Mouse (Mus musculus) liver, adult 2 months (tissue): ENCODE results near the gene Ptf1a. TPM values are rescaled to one million over a fixed set of nuclear protein-coding genes. Genes with fewer than 3 reads are reported as not detected.
A peak's percentile ranks its signal among the peaks of the same experiment; 100 is the strongest.

Experiments used
- DNase-seq: peaks from one replicate; pipeline ENCODE4 v3.0.0-alpha.2; 2011; ENCODE audit warnings: low read depth, low spot score; ENCODE audit errors: extremely low read depth
- H3K27ac ChIP-seq: fragments of 200-500 bp; replicated peaks from 2 replicates; pipeline ENCODE4 v1.5.1; 2012; ENCODE audit warnings: low read depth, mild to moderate bottlenecking, control low read depth, inconsistent platforms, low read length; ENCODE audit not compliant: insufficient read depth
- H3K27me3 ChIP-seq: fragments of 200-500 bp; 2 replicates; pipeline ENCODE4 v1.6.1; 2012; ENCODE audit warnings: mild to moderate bottlenecking, moderate library complexity, low read length, inconsistent platforms; ENCODE audit not compliant: control insufficient read depth, insufficient read depth
- H3K36me3 ChIP-seq: fragments of 200-500 bp; 2 replicates; pipeline ENCODE4 v1.6.1; 2012; ENCODE audit warnings: low read length, inconsistent platforms; ENCODE audit not compliant: control insufficient read depth, insufficient read depth
- H3K4me1 ChIP-seq: fragments of 200-500 bp; 2 replicates; pipeline ENCODE4 v1.6.1; 2011; ENCODE audit warnings: low read length; ENCODE audit not compliant: control insufficient read depth, insufficient read depth
- H3K4me3 ChIP-seq: fragments of 200-500 bp; 2 replicates; pipeline ENCODE4 v1.5.1; 2011; ENCODE audit warnings: low read depth, mild to moderate bottlenecking, control low read depth, low read length, moderate library complexity; ENCODE audit not compliant: insufficient read depth
- H3K79me2 ChIP-seq: fragments of 200-500 bp; 2 replicates; pipeline ENCODE4 v1.6.1; 2012; ENCODE audit warnings: inconsistent platforms, mild to moderate bottlenecking, low read length, moderate library complexity; ENCODE audit not compliant: control insufficient read depth, insufficient read depth
- H3K9ac ChIP-seq: fragments of 200-500 bp; 2 replicates; pipeline ENCODE4 v1.6.1; 2012; ENCODE audit warnings: low read depth, mild to moderate bottlenecking, control low read depth, inconsistent platforms, low read length
- CTCF ChIP-seq: fragments of 200-500 bp; IDR thresholded peaks from 2 replicates; pipeline ENCODE4 v1.5.1; 2011; ENCODE audit warnings: low read depth, low read length, control low read depth
- POLR2A ChIP-seq: fragments of 200-500 bp; IDR thresholded peaks from 2 replicates; pipeline ENCODE4 v1.6.1; 2011; ENCODE audit warnings: low read length, control low read depth; ENCODE audit not compliant: insufficient read depth; ENCODE audit errors: extremely low read depth
- WGBS: fragments of 180-500 bp; shearing (Covaris S2); methylation state at CpG from one replicate; pipeline ENCODE4 v1.1.7; 2018; 5-methylcytosine and 5-hydroxymethylcytosine counted together
- polyA plus RNA-seq: library from polyadenylated mRNA; depleted of rRNA; stranded (reverse); fragments of >200 nt; gene quantifications from 2 replicates; pipeline ENCODE4 v1.2.3, GENCODE M21; 2012; rRNA removed
- total RNA-seq: library from RNA; depleted of rRNA; stranded (reverse); fragments of >200 nt; gene quantifications from 2 replicates; pipeline ENCODE4 v1.2.3, GENCODE M21; 2014; rRNA removed

Ptf1a gene
- total RNA-seq (not detected in 2 replicates), polyA plus RNA-seq (not detected in 2 replicates)

DNA sequence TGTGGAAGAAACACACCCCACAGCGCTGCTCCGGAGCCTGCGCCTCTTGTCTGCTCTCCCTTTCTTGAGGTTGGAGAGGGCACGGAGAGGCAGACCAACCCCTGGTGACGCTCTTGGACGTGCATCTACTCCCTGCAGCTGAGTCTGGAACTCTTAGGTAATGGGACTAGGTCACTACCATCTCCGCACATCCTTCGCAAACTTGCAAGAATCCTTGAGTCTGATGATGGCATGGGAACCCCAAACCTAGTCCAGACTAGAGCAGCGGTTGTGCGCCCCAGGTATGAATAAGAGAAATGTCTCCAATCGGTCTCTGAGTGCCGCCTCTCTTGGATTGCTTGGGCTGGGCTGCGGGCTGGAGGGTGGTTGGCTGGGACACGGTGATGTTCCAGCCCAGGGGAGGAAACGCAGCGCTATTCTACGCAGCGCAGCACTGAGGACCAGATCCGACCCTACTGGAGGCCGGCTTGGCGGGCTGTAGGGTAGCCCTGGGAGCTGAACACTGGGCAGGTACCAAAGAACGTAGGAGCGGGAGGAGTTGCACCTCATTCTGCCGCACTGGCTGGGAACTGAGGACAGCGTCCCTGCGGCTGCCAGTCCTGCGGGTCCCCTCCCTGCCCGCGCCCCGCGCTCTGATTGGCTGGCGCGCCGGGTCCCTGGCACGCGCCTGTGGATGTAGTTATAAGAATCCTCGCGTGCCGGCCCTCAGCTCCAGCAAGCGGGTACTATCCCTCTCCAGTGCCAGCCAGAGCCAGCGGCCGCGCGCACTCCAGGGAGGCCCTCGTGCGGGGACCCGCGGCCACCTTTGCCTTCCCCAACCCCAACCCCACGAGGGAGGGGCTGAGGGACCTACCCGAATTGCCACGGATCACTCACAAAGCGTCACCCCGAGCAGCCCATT lies at the start of gene Ptf1a:
Ptf1a (plus strand) TSS at position 733 of the 901 bp plus-strand sequence.
- Histone ChIP-seq H3K27ac (no peak within 1 kb of the TSS), H3K27me3 (peaks cover 10% of the 10 kb centered on the region), H3K4me3 (no peak within 1 kb of the TSS), H3K79me2 (no peaks in the 10 kb centered on the region), H3K9ac (no peak within 1 kb of the TSS), H3K4me1 (no peaks in the 10 kb centered on the region), H3K36me3 (no peaks in the 10 kb centered on the region)
- WGBS = 2% methylated on average over 53 of the region's 53 CpGs
- DNase-seq = no peak
- TF ChIP-seq POLR2A (no peak), CTCF (no peak)

DNA sequence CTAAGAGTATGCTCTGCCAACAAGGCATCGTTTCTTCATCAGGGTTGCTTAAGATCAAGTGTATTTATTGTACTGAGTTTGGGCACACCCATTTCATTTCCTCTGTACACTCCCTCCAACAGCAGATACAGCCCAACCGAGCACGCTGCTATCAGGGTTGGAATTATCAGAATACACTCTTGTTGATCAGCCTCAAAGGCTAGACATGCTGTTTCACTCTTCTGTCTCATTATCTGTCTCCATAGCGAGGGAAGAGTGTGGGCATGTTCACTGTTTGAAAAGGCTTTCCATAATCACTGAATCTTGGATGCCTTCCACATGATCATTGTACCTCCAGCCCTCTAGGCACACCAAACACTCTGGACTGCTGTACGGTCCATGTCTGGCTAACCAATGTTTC lies 40.1 kb upstream of the Ptf1a start:
- no peaks in the 10 kb centered on the region for H3K4me1 ChIP-seq
- H3K4me3 ChIP-seq = no peak overlapping the region
- DNase-seq = peak; percentile 25
- no peaks in the 10 kb centered on the region for H3K36me3 ChIP-seq
- H3K27ac ChIP-seq = no peak overlapping the region
- H3K79me2 ChIP-seq = no peaks in the 10 kb centered on the region
- WGBS = 52% methylated on average over 5 of the region's 5 CpGs
- no peaks in the 10 kb centered on the region for H3K27me3 ChIP-seq
- TF ChIP-seq POLR2A (no peak), CTCF (no peak)
- no peak overlapping the region for H3K9ac ChIP-seq

DNA sequence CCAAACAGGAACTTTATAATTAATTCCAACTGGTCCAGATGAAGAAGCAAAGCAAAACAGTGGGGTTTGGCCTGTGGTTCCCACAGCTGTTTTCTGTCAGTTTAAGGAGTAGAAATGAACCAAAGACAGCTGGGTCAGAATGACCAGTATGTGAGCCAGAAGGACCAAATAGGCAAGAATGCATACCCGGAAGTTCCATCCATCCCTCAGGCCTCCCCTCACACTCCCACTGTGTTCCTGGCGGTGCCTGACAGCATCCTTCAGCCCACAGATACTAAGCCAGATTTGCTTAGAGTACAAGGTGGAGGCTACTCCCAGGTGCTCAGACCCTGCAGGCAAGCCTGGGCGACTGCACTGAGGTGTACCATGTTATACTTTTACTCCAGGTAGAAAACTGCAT lies 38.9 kb upstream of the Ptf1a start:
- TF ChIP-seq POLR2A (no peak), CTCF (no peak)
- Histone ChIP-seq H3K4me1 (no peaks in the 10 kb centered on the region), H3K36me3 (no peaks in the 10 kb centered on the region), H3K4me3 (no peak overlapping the region), H3K9ac (no peak overlapping the region), H3K27ac (no peak overlapping the region), H3K79me2 (no peaks in the 10 kb centered on the region), H3K27me3 (no peaks in the 10 kb centered on the region)
- WGBS = 69% methylated on average over 3 of the region's 3 CpGs
- DNase-seq = no peak

DNA sequence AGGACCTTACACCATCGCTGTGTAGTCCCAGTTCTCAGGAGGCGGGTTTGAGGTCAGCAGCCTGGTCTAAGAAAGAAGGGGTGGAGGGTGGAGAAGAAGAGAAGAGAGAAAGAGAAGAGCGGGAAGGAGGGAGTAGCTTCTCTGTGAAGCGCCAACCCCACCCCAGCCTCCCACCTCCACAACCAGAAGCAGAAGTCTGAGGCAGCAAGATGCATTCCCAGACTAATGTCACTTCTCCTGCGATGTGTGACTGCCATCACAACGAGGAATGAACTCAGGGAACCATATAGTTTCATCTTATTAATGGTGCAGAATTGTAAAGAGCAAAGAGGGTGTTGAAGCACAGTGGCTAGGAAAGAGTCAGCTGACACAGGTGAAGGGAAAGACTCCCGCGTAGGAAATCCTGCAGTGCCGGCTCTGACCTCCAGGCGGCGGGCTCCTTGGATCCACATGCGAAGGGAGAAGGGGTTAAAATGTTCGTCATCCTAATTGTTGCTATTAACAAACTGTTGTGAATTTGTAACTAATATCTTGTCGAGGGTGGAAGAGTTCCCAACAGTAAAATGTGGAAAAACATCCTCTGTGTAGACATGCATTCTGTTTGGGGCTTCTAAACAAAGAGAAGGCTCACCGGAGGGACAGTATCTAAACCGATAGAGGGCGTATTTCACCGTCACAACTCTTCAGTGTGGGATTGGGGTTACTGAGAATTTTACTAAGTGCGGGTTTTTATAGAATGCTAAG lies 31.1 kb upstream of the Ptf1a start:
- H3K27ac ChIP-seq = no peak overlapping the region
- WGBS = 19% methylated on average over 19 of the region's 19 CpGs
- H3K27me3 ChIP-seq = no peaks in the 10 kb centered on the region
- TF ChIP-seq POLR2A = no peak
- TF ChIP-seq CTCF = peak; percentile 83
- H3K79me2 ChIP-seq = no peaks in the 10 kb centered on the region
- no peaks in the 10 kb centered on the region for H3K36me3 ChIP-seq
- peaks cover 1% of the 10 kb centered on the region; the same call in 1 of the 2 replicates for H3K4me1 ChIP-seq
- peak; percentile 44 for DNase-seq
- H3K4me3 ChIP-seq = no peak overlapping the region
- H3K9ac ChIP-seq = 0 out of 2 replicates have a peak overlapping the region, but pooled peaks have one; percentile 15

DNA sequence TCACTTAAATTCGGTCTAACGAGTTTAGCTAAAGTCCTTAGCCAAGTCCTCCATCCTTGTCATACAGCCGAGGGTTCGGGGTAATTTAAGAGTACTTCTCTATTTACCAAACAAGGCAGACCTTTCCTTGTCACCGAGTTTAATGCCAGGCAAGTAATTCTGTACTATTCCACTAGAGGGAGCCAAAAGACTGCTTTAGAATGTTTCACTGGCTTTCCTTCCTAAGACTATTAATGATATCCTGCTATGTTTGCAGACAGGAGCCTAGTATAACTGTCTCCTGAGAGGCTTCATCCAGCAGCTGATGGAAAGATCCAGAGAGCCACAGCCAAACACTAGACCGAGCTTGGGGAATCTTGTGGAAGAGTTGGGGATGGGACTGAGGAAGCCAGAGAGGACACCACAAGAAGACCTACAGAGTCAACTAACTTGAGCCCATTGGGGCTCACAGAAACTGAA lies 30.4 kb upstream of the Ptf1a start:
- Histone ChIP-seq H3K27me3 (no peaks in the 10 kb centered on the region), H3K79me2 (no peaks in the 10 kb centered on the region), H3K9ac (0 out of 2 replicates have a peak overlapping the region, but pooled peaks have one; percentile 15), H3K36me3 (no peaks in the 10 kb centered on the region), H3K27ac (no peak overlapping the region), H3K4me3 (no peak overlapping the region), H3K4me1 (peaks cover 1% of the 10 kb centered on the region; the same call in 1 of the 2 replicates)
- TF ChIP-seq CTCF (peak; percentile 54), POLR2A (no peak)
- DNase-seq = peak; percentile 76
- 3% methylated on average over 6 of the region's 6 CpGs for WGBS
